Mouse (Mus musculus): ENCODE results near the gene Tiam1.
"Not testable (repeated sequence)": the region's sequence is repeated elsewhere in the genome, so short reads cannot be mapped to it uniquely, and the experiment has no call there.

Tiam1 gene

GRCm38 (mm10) chr16:90104714-90105459 is 38.7 kb downstream of the Tiam1 start:
- no peak for DNase-seq (ENCODE audit: low spot score)

- no peak for DNase-seq (ENCODE audit: low spot score)
Observed at GRCm38 (mm10) chr16:90103726-90104125, 39.8 kb downstream of the Tiam1 start.

DNA sequence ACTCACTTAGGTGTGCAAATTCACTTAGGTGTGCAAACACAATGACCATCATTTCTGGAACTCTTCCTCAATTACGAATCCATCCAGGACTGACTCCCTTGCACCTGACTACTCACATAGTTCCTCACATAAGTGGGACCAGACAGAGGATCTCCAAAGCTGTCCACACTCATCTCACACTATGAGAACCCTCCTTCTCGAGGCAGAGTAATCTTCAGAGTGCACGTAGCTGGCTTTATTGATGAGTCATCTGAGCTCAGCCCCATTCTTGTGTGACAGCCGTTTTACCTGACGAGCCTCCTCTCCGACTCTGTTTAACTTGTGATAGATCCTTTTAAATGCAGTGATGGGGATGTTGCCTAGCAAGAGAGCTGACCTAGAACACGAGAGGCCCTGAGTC is 41.0 kb downstream of the Tiam1 start:
- no peak for DNase-seq (ENCODE audit: low spot score)

- DNase-seq (ENCODE audit: low spot score) = no peak
Observed at GRCm38 (mm10) chr16:90098191-90098605, 45.4 kb downstream of the Tiam1 start.

GRCm38 (mm10) chr16:90097769-90098168 is 45.8 kb downstream of the Tiam1 start:
- DNase-seq (ENCODE audit: low spot score) = no peak

- DNase-seq (ENCODE audit: low spot score) = no peak
Observed at GRCm38 (mm10) chr16:90096011-90096410, 47.6 kb downstream of the Tiam1 start.

- no peak for DNase-seq (ENCODE audit: low spot score)
Observed at GRCm38 (mm10) chr16:90093015-90093414, 50.6 kb downstream of the Tiam1 start.

GRCm38 (mm10) chr16:90091906-90092305 is 51.7 kb downstream of the Tiam1 start:
- DNase-seq (ENCODE audit: low spot score) = peak; percentile 14

GRCm38 (mm10) chr16:90091112-90091720 is 52.4 kb downstream of the Tiam1 start:
- DNase-seq (ENCODE audit: low spot score) = no peak

GRCm38 (mm10) chr16:90090368-90090767 is 53.2 kb downstream of the Tiam1 start:
- DNase-seq (ENCODE audit: low spot score) = no peak

DNA sequence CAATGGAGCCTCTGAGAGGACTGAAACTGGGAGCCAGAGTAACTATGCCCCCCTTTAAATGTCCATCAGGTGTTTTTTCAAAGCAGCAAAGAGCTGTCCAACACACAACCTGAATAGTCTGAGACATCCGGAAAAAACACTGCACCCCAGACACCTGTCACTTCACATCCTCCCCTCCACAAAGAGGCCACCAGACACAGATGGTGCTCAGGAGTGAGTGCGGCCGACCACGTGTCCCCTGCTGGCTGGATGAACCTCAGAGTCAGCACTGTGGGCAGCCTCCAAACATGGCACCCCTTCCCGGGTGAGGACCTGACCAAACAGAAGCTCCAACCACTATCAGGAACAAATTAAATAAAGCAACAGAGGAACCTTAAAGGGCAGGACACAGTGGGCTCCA is 56.3 kb downstream of the Tiam1 start:
- DNase-seq (ENCODE audit: low spot score) = no peak

- DNase-seq (ENCODE audit: low spot score) = no peak
Observed at GRCm38 (mm10) chr16:90086111-90086510, 57.5 kb downstream of the Tiam1 start.

- DNase-seq (ENCODE audit: low spot score) = no peak
Observed at GRCm38 (mm10) chr16:90085580-90085979, 58.0 kb downstream of the Tiam1 start.

DNA sequence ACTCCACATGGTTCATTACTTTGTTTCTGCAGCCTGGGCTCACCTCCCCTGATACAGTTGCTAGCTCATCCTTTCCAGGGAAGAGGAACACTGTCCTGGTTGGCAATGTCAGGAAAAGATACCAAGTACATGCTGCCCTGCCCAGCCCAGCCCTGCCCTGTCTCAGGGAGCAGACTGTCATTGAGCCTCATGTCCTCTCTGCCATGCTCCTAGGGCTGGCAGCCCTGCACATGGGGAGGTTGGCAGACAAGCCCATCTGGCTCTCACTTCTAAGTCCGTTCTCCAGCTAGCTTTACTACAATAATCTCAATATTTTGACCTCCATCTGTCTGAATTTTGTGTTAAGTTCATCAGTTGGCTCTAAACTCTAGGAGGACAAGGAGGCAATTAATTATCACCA is 62.4 kb downstream of the Tiam1 start:
- no peak for DNase-seq (ENCODE audit: low spot score)

DNA sequence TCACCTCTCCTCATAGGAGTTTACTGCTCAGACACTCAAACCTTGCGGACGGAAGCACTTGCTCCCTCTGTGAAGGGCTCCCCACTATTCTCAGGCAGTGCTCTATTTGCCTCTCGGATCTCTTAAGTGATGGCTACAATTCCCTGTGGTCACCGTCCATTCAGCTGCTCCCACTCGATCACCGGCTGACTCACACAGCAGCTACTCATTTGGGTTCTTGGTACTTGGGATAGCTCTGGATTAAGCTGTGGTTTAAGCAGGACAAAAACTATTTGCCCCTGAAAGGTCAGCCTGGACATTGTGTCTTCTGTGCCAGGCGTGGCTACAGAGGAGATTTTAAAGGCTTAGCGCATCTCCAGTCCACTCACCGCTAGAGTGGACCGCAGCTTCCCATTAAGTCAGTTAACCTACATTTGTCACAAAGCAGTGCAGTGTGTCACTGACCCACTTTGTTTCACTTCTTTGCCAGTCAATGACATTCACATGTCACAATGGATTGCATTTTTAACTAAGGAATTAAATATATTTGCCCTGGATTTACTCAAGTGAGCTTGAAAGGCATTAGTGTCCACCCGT is 64.7 kb downstream of the Tiam1 start:
- no peak for DNase-seq (ENCODE audit: low spot score)

DNA sequence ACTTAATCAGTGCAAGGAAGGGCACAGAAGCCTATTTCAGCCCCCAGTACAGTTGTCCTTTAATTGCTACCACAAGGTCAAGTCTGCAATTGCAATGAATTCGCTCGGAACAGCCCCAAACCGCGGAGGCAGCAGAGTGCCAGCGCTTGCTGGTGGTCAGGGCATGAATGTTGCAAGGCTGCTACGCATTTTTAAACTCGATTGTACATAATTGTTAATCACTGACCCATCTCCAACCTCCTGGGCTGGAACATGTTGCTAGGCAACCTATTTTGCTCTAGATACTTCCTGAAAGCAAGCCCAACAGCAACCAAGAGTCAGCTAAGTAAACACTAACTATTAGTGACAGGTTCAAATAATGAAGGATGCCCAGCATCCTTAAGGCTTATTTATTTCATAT is 70.1 kb downstream of the Tiam1 start:
- DNase-seq (ENCODE audit: low spot score) = no peak

DNA sequence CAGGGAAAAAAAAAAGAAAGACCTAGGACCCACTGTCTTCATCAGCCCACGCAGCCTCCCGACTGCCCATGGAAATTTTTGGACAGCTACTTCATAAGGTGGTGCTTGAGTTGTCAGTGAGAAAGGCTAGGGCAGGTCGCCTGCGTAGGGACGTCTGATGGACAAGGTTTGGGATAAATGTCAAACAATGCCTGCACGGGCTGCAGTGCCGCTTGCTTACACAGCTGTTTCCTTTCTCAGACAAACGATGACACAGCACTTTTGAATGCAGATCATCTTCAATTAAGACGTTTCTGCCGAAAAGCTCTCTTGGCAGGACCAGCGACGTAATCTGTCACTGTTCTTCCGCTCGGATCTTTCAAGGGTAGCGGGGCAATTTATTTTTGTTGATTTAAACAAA is 70.9 kb downstream of the Tiam1 start:
- DNase-seq (ENCODE audit: low spot score) = no peak

- DNase-seq (ENCODE audit: low spot score) = not testable (repeated sequence)
Observed at GRCm38 (mm10) chr16:90071125-90071524, 72.4 kb downstream of the Tiam1 start.

GRCm38 (mm10) chr16:90070104-90070503 is 73.5 kb downstream of the Tiam1 start:
- DNase-seq (ENCODE audit: low spot score) = no peak

DNA sequence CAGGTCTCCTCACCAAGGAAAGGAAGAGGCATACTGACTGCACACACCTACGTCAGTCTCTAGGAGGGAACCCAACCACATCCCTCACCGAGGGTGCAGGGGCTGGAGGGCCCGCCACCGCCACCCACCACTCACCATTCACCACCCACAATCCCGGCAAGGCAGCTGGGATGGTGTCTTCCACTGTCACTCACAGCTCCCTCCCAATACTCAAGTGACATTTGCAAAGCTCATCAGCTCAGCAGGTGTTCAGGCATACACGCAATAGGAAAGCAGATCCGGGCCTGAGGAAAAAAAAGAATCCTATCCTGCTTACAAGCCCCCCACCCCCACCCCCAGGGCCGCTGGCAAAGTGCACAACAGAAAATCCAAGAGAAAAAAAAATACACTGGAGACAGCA is 74.4 kb downstream of the Tiam1 start:
- no peak for DNase-seq (ENCODE audit: low spot score)

- DNase-seq (ENCODE audit: low spot score) = no peak
Observed at GRCm38 (mm10) chr16:90052905-90053519, 90.6 kb downstream of the Tiam1 start.

GRCm38 (mm10) chr16:90052409-90052808 is 91.2 kb downstream of the Tiam1 start:
- no peak for DNase-seq (ENCODE audit: low spot score)

DNA sequence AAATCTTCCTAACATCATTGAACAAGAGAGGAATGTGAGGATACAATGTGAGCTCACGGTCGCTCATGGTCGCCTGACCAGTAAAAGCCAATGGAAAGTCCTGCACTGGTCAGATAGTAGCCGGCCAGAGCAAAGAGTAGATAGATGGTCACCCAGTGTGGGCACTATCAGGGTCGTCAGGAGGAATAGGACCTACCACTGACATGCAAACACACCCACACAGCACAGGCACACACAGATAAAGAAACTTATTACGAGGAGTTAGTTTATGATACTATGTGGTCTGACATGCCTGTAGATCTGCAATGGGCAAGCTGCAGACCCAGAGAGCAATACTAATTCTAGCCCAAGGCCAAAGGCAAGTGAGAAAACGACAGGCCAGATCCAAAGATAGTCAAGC is 92.5 kb downstream of the Tiam1 start:
- DNase-seq (ENCODE audit: low spot score) = no peak
